Comparison of ENCODE assay signal across 11 mouse cellular contexts in genomic region chr1:58889826-58890546, GRCm38 (mm10).
A peak's percentile ranks its signal among the peaks of the same experiment; 100 is the strongest.
DNase-seq lines count a peak whose midpoint lies in the region; ATAC-seq and TF ChIP-seq lines count a peak whose summit lies in the region.
"Had no signal": no experiment of that assay in that cellular context is flagged by ENCODE, and none has a peak within 500 bp of the region (broad histone marks: within the 10 kb centered on the region; RNA-seq: fewer than 3 reads in every experiment).

No protein-coding gene starts in this region.

- H3K27ac ChIP-seq in kidney, adult 2 months (ENCODE audit: insufficient read depth, low read depth, low read length), result no peak overlapping the region
- H3K27ac ChIP-seq in kidney, embryonic 15.5 days, result no peak overlapping the region
- no peak overlapping the region for H3K27ac ChIP-seq in embryonic facial prominence, embryonic 10.5 days (replicated peaks)
- H3K27ac ChIP-seq: limb, embryonic 13.5 days had no signal

- no peaks in the 10 kb centered on the region for H3K27me3 ChIP-seq in kidney, adult 2 months (replicated peaks; ENCODE audit: control insufficient read depth, insufficient read depth, low read length)
- H3K27me3 ChIP-seq in kidney, embryonic 15.5 days, result no peaks in the 10 kb centered on the region
- no peaks in the 10 kb centered on the region for H3K27me3 ChIP-seq in embryonic facial prominence, embryonic 10.5 days (replicated peaks; ENCODE audit: low read depth, poor library complexity, severe bottlenecking)
- H3K27me3 ChIP-seq: limb, embryonic 13.5 days had no signal

- H3K4me3 ChIP-seq in kidney, adult 2 months (ENCODE audit: insufficient read depth, low read depth, low read length), result no peak overlapping the region
- no peak overlapping the region for H3K4me3 ChIP-seq in kidney, embryonic 15.5 days (replicated peaks)
- H3K4me3 ChIP-seq in embryonic facial prominence, embryonic 10.5 days, result no peak overlapping the region
- H3K4me3 ChIP-seq: limb, embryonic 13.5 days had no signal

- no peaks in the 10 kb centered on the region for H3K9me3 ChIP-seq in kidney, embryonic 15.5 days (replicated peaks)
- H3K9me3 ChIP-seq in embryonic facial prominence, embryonic 10.5 days, result no peaks in the 10 kb centered on the region
- H3K9me3 ChIP-seq: limb, embryonic 13.5 days had no signal

- no peak for TF ChIP-seq POLR2A in kidney, adult 2 months (IDR thresholded peaks at IDR 0.05; ENCODE audit: low read depth, low read length)

- DNase-seq in kidney, adult 2 months, result peak; percentile 38
- DNase-seq in embryonic facial prominence, embryonic 10.5 days (ENCODE audit: low spot score), result peak; percentile 27
- peak; percentile 28 to 59 for DNase-seq in kidney, postnatal 25 days
- peak; percentile 18 for DNase-seq in lung, postnatal 25 days (ENCODE audit: low spot score)
- DNase-seq in thymus, postnatal 36 days, result no peak
- DNase-seq in right cerebral cortex, adult 2 months (ENCODE audit: low spot score in 2 of 2), result no peak
- DNase-seq: cerebellum, postnatal 14 days had no signal

- no peak overlapping the region for H3K4me2 ChIP-seq in kidney, embryonic 15.5 days
- H3K4me2 ChIP-seq: heart, embryonic 11.5 days; limb, embryonic 13.5 days had no signal

- no peaks in the 10 kb centered on the region for H3K36me3 ChIP-seq in kidney, adult 2 months (ENCODE audit: control insufficient read depth, insufficient read depth, low read length)
- H3K36me3 ChIP-seq in kidney, embryonic 15.5 days, result no peaks in the 10 kb centered on the region
- H3K36me3 ChIP-seq in embryonic facial prominence, embryonic 10.5 days (replicated peaks), result no peaks in the 10 kb centered on the region
- H3K36me3 ChIP-seq: limb, embryonic 13.5 days had no signal

- no peak overlapping the region for H3K9ac ChIP-seq in kidney, embryonic 15.5 days
- H3K9ac ChIP-seq: limb, embryonic 13.5 days had no signal

- no peak for TF ChIP-seq CTCF in kidney, adult 2 months (conservative IDR thresholded peaks at IDR 0.05; ENCODE audit: insufficient read depth, insufficient read length, low read depth, low read length)

- H3K4me1 ChIP-seq in kidney, adult 2 months (ENCODE audit: control insufficient read depth, insufficient read depth, low read length), result no peaks in the 10 kb centered on the region
- H3K4me1 ChIP-seq in kidney, embryonic 15.5 days, result no peaks in the 10 kb centered on the region
- H3K4me1 ChIP-seq in embryonic facial prominence, embryonic 10.5 days, result no peaks in the 10 kb centered on the region
- H3K4me1 ChIP-seq: limb, embryonic 13.5 days had no signal

- no peak for ATAC-seq in kidney, embryonic 15.5 days (replicated peaks; ENCODE audit: low FRiP score)
- ATAC-seq in monocyte, adult 5-6 weeks (replicated peaks; ENCODE audit: insufficient number of reproducible peaks, low FRiP score, low TSS enrichment, poor library complexity, severe bottlenecking), result no peak

- 62% methylated on average over 5 of the region's 5 CpGs for WGBS in kidney, adult 2 months
- 57% methylated on average over 5 of the region's 5 CpGs for whole genome bisulfite sequencing in kidney, embryonic 15.5 days
- whole genome bisulfite sequencing in embryonic facial prominence, embryonic 10.5 days, result 73% methylated on average over 5 of the region's 5 CpGs

Comparison
In these comparisons a context has a peak if more than half of its experiments do, and no peak if none do; other contexts are left out.
1. DNase-seq: peak in kidney, adult 2 months (single experiment), embryonic facial prominence, embryonic 10.5 days (single experiment), kidney, postnatal 25 days (2 of 2) and lung, postnatal 25 days (single experiment); none in thymus, postnatal 36 days (0 of 2) and right cerebral cortex, adult 2 months (0 of 2).